Mouse (Mus musculus): ENCODE results near the gene Gjb5. TPM values are rescaled to one million over a fixed set of nuclear protein-coding genes. Genes with fewer than 3 reads are reported as not detected.

Gene Gjb5
- total and polyA plus RNA-seq, 2 experiments from 2014 or later, result 0.51 to 0.73 TPM

DNA sequence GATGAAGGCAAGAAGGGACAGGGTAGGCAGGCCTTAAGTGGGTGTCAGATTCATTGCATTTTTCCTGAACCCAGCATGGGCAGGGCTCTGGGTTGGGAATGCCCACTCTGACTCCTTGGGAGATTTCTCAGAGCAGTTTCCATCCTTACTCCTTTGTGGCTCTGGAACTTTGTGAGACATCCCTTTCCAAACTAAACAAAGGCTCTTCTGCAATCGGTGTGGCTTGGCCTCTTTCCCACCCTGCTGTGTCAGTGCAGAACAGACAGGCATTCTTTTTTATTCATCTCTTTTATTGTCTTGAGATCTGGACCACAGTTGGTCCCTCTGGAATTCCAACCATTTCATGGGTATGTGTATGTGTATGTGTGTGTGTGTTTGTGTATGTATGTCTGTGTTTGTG is 5.4 kb downstream of the Gjb5 start:
- H3K27ac ChIP-seq, result no peak overlapping the region
- no peaks in the 10 kb centered on the region for H3K9me3 ChIP-seq (ENCODE audit: low read length)
- 4% methylated on average over 1 of the region's 1 CpGs for WGBS
- no peak for ATAC-seq
- no peak overlapping the region for H3K9ac ChIP-seq (replicated peaks; ENCODE audit: low read length)
- no peak for DNase-seq (ENCODE audit: low spot score)
- no peaks in the 10 kb centered on the region for H3K27me3 ChIP-seq (ENCODE audit: insufficient read depth, low read length)
- no peak overlapping the region for H3K4me3 ChIP-seq (ENCODE audit: low read length)
- no peak overlapping the region for H3K4me2 ChIP-seq (ENCODE audit: low read depth, low read length)
- H3K4me1 ChIP-seq (ENCODE audit: insufficient read depth, low read length), result no peaks in the 10 kb centered on the region
- no peaks in the 10 kb centered on the region for H3K36me3 ChIP-seq (ENCODE audit: insufficient read depth, low read length)
- no peak for TF ChIP-seq CTCF (IDR thresholded peaks at IDR 0.05; ENCODE audit: low read depth)

DNA sequence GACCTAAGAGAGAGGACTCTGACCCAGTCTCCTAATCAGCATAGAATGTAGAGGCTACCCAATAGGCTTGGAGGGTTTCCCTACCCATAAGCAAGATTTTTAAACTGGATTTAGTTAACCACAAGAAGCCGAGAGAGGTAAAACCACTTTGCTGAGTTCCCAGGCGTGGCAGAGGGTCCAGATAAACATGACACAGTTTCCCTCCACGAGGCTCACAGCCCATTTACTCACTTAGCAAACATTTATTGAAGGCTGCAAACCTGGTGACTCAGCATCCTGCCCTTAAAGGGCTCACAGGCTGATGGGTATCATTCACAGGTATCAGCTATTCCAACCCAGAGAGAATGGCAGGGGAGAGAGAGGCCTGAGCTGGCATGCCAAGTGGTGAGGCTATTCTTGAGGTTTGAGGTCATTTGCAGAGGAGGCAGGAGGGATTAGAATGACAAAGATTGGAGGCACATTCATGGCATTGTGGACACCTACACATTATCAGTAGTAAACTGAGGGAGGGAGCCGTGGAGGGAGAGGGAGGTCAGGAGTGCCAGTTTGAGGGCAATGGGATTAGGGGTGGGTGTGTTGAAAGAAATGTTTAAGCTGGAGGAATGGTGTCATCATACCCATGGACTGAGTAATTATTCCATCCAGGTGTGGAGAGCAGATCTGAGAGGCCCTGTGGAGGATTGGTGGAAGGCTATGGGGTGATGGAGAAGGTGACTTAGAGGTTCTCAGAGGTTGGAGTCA is 8.3 kb downstream of the Gjb5 start:
- H3K4me1 ChIP-seq (ENCODE audit: insufficient read depth, low read length), result no peaks in the 10 kb centered on the region
- no peak for ATAC-seq
- H3K36me3 ChIP-seq (ENCODE audit: insufficient read depth, low read length), result no peaks in the 10 kb centered on the region
- no peak for DNase-seq (ENCODE audit: low spot score)
- H3K27me3 ChIP-seq (ENCODE audit: insufficient read depth, low read length), result no peaks in the 10 kb centered on the region
- no peak overlapping the region for H3K27ac ChIP-seq
- no peak overlapping the region for H3K9ac ChIP-seq (replicated peaks; ENCODE audit: low read length)
- TF ChIP-seq CTCF (IDR thresholded peaks at IDR 0.05; ENCODE audit: low read depth), result no peak
- no peak overlapping the region for H3K4me2 ChIP-seq (ENCODE audit: low read depth, low read length)
- no peak overlapping the region for H3K4me3 ChIP-seq (ENCODE audit: low read length)
- no peaks in the 10 kb centered on the region for H3K9me3 ChIP-seq (ENCODE audit: low read length)
- 65% methylated on average over 4 of the region's 4 CpGs for WGBS

DNA sequence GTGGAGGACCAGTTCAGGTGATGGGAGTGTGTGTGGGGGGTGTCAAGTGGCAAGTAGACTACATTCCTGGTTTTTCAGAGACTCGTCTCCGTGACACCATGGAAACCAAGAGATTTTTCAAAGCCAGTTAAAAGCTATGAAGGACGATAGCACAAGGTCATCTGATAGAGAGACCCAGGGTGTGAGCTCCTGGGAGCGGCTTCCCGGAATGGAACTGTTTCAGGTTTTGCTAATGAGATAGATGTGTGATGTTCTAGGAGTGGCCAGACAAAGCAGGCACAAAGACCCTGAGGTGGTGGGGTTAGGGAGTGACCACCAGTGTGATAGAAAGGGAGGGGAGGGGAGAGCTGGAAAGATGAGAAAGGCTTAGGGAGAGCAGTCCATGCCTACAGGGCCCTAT is 13.0 kb downstream of the Gjb5 start:
- Histone ChIP-seq H3K4me3 (ENCODE audit: low read length) (no peak overlapping the region), H3K9me3 (ENCODE audit: low read length) (no peaks in the 10 kb centered on the region), H3K27ac (no peak overlapping the region), H3K9ac (replicated peaks; ENCODE audit: low read length) (no peak overlapping the region), H3K36me3 (ENCODE audit: insufficient read depth, low read length) (no peaks in the 10 kb centered on the region), H3K4me1 (ENCODE audit: insufficient read depth, low read length) (no peaks in the 10 kb centered on the region), H3K27me3 (ENCODE audit: insufficient read depth, low read length) (no peaks in the 10 kb centered on the region), H3K4me2 (ENCODE audit: low read depth, low read length) (no peak overlapping the region)
- ATAC-seq (no peak), DNase-seq (ENCODE audit: low spot score) (no peak)
- 85% methylated on average over 5 of the region's 5 CpGs for WGBS
- TF ChIP-seq CTCF (IDR thresholded peaks at IDR 0.05; ENCODE audit: low read depth), result no peak

DNA sequence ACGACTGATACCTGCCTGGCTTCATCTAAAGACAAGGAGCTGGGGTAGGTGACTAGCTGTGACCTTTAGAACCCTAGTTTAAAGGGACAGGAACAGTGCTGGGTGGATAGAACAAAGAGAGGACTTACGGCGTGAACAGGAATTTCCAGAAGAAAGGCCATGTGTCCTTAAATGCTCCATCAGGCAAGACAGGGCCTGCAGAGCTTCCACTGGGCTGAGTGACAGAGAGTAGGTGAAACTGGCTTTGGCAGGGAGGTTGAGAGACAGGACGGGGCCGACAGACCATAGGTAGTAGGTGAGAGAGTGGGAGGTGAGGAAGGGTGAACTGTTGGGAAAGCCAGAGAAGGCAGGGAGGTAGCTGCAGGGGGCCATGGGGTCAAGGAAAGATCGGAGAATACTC is 16.6 kb downstream of the Gjb5 start:
- H3K4me2 ChIP-seq (ENCODE audit: low read depth, low read length), result no peak overlapping the region
- TF ChIP-seq CTCF (IDR thresholded peaks at IDR 0.05; ENCODE audit: low read depth), result no peak
- H3K4me1 ChIP-seq (ENCODE audit: insufficient read depth, low read length), result no peaks in the 10 kb centered on the region
- no peaks in the 10 kb centered on the region for H3K27me3 ChIP-seq (ENCODE audit: insufficient read depth, low read length)
- WGBS, result 61% methylated on average over 6 of the region's 6 CpGs
- no peak overlapping the region for H3K9ac ChIP-seq (replicated peaks; ENCODE audit: low read length)
- DNase-seq (ENCODE audit: low spot score), result no peak
- no peak overlapping the region for H3K4me3 ChIP-seq (ENCODE audit: low read length)
- ATAC-seq, result no peak
- H3K9me3 ChIP-seq (ENCODE audit: low read length), result no peaks in the 10 kb centered on the region
- no peaks in the 10 kb centered on the region for H3K36me3 ChIP-seq (ENCODE audit: insufficient read depth, low read length)
- no peak overlapping the region for H3K27ac ChIP-seq

DNA sequence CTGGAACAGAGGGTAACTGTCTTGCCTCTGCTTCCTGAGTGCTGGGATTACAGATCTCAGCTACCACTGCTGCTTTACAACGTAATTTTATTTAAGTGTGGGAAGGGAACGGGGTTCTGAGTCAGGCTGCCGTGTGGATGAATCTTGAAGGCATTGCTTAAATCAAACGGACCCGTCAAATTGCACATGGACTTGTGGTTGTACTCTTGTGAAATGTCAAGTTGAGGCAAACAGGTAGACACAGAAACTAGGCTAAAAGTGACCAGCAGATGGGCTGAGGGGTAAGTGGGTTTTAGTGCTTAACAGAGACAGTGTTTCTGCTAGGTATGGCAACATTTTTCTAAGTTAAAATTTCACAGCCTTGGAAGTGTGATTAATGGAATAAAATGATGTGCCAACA is 20.3 kb downstream of the Gjb5 start:
- Histone ChIP-seq H3K4me3 (ENCODE audit: low read length) (no peak overlapping the region), H3K27me3 (ENCODE audit: insufficient read depth, low read length) (no peaks in the 10 kb centered on the region), H3K9me3 (ENCODE audit: low read length) (no peaks in the 10 kb centered on the region), H3K9ac (replicated peaks; ENCODE audit: low read length) (no peak overlapping the region), H3K4me1 (ENCODE audit: insufficient read depth, low read length) (no peaks in the 10 kb centered on the region), H3K36me3 (ENCODE audit: insufficient read depth, low read length) (no peaks in the 10 kb centered on the region), H3K4me2 (ENCODE audit: low read depth, low read length) (no peak overlapping the region), H3K27ac (no peak overlapping the region)
- ATAC-seq, result no peak
- no peak for DNase-seq (ENCODE audit: low spot score)
- TF ChIP-seq CTCF (IDR thresholded peaks at IDR 0.05; ENCODE audit: low read depth), result no peak
- WGBS, result 85% methylated on average over 5 of the region's 5 CpGs

DNA sequence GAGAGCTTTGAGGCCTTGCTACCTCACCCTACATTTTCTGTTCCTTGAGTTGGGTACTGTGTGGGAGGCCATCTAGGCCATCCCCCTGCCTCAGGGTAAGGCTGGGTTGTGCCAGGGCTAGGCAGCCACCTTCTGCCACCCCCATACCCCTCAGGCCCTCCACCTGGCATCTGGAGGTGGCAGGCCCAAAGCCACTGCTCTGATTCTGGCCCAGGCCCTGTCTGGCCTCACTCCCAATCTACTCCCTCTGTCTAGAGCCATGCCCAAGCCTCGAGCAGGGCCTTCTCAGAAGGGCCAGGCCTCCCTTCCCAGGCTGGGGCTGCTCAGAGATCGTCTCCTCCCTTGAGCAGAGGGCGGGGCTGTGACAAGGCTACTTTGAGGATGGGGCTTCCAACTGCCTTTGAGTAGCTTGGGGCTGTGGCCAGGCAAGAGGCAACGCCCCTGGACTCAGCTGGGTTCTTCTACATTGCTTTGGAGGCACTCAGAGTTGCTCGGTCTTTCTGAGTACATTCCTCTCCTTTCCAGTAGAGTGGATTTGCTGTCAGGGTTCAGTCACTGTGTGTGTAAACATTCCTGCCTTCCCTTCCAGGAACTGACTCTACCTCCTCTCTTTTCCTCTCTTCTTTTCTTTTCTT is 23.0 kb downstream of the Gjb5 start:
- H3K27me3 ChIP-seq (ENCODE audit: insufficient read depth, low read length), result peaks cover 18% of the 10 kb centered on the region; the same call in 1 of the 2 replicates
- no peak for ATAC-seq
- no peak for DNase-seq (ENCODE audit: low spot score)
- no peak overlapping the region for H3K4me2 ChIP-seq (ENCODE audit: low read depth, low read length)
- no peak for TF ChIP-seq CTCF (IDR thresholded peaks at IDR 0.05; ENCODE audit: low read depth)
- no peaks in the 10 kb centered on the region for H3K36me3 ChIP-seq (ENCODE audit: insufficient read depth, low read length)
- WGBS, result 43% methylated on average over 5 of the region's 5 CpGs
- H3K9ac ChIP-seq (replicated peaks; ENCODE audit: low read length), result no peak overlapping the region
- no peaks in the 10 kb centered on the region for H3K4me1 ChIP-seq (ENCODE audit: insufficient read depth, low read length)
- H3K27ac ChIP-seq, result no peak overlapping the region
- H3K4me3 ChIP-seq (ENCODE audit: low read length), result no peak overlapping the region
- H3K9me3 ChIP-seq (ENCODE audit: low read length), result no peaks in the 10 kb centered on the region

DNA sequence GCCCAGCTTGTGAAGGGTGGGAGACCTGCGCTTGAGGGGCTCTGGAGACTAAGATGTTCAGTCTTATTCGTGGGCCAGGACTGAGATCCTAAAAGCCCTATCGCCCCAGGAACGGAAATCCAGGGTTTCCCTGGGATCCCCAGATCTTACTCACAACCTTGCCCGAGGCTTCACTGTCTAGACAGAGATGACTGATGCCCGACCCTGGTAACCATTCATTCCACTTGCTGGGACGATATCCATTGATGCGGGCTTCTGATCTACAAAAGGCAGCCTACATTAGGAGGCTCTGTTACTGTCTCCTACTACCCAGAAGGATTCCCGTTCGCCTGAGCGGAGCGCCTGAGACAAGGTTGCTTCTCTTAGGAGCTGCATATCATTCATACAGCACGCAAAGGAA is 26.8 kb downstream of the Gjb5 start:
- no peaks in the 10 kb centered on the region for H3K36me3 ChIP-seq (ENCODE audit: insufficient read depth, low read length)
- ATAC-seq (no peak), DNase-seq (ENCODE audit: low spot score) (no peak)
- H3K9ac ChIP-seq (replicated peaks; ENCODE audit: low read length), result no peak overlapping the region
- H3K4me3 ChIP-seq (ENCODE audit: low read length), result no peak overlapping the region
- no peak overlapping the region for H3K27ac ChIP-seq
- H3K4me2 ChIP-seq (ENCODE audit: low read depth, low read length), result 0 out of 2 replicates have a peak overlapping the region, but pooled peaks have one; percentile 57
- H3K4me1 ChIP-seq (ENCODE audit: insufficient read depth, low read length), result no peaks in the 10 kb centered on the region
- H3K27me3 ChIP-seq (ENCODE audit: insufficient read depth, low read length), result peaks cover 20% of the 10 kb centered on the region; the same call in 1 of the 2 replicates
- 15% methylated on average over 13 of the region's 13 CpGs for WGBS
- H3K9me3 ChIP-seq (ENCODE audit: low read length), result no peaks in the 10 kb centered on the region
- no peak for TF ChIP-seq CTCF (IDR thresholded peaks at IDR 0.05; ENCODE audit: low read depth)
